Mouse (Mus musculus): ENCODE data around the gene Mum1. TPM values are rescaled to one million over a fixed set of nuclear protein-coding genes. Genes with fewer than 3 reads are reported as not detected.

Mum1 gene
- polyA plus RNA-seq, 1 experiment from 2014 or later, result 112 TPM

- peak overlapping the region; percentile 96 for H3K27ac ChIP-seq
- H3K9me3 ChIP-seq, result no peaks in the 10 kb centered on the region
- ATAC-seq (ENCODE audit: insufficient number of reproducible peaks, insufficient read depth, low FRiP score, low TSS enrichment, low read depth), result no peak; the same call in 1 of the 2 replicates
- no peaks in the 10 kb centered on the region for H3K27me3 ChIP-seq
- WGBS, result 1% methylated on average over 14 of the region's 14 CpGs
- peaks cover 25% of the 10 kb centered on the region for H3K36me3 ChIP-seq
- peaks cover 36% of the 10 kb centered on the region for H3K4me1 ChIP-seq (replicated peaks)
- peak overlapping the region; percentile 52 for H3K4me3 ChIP-seq (replicated peaks)
- H3K4me2 ChIP-seq, result peak overlapping the region; percentile 94
- peak overlapping the region; percentile 65 for H3K9ac ChIP-seq (replicated peaks)
Observed at GRCm38 (mm10) chr10:80261585-80261968, 35.3 kb downstream of the Mum1 start.

- no peak for ATAC-seq (ENCODE audit: insufficient number of reproducible peaks, insufficient read depth, low FRiP score, low TSS enrichment, low read depth)
- Histone ChIP-seq H3K9me3 (no peaks in the 10 kb centered on the region), H3K4me3 (replicated peaks) (peak overlapping the region; percentile 52), H3K9ac (replicated peaks) (no peak overlapping the region), H3K4me2 (peak overlapping the region; percentile 94), H3K4me1 (replicated peaks) (peaks cover 42% of the 10 kb centered on the region), H3K27me3 (no peaks in the 10 kb centered on the region), H3K27ac (peak overlapping the region; percentile 96), H3K36me3 (peaks cover 21% of the 10 kb centered on the region)
- whole genome bisulfite sequencing, result 77% methylated on average over 12 of the region's 12 CpGs
Observed at GRCm38 (mm10) chr10:80262169-80262568, 35.9 kb downstream of the Mum1 start.

DNA sequence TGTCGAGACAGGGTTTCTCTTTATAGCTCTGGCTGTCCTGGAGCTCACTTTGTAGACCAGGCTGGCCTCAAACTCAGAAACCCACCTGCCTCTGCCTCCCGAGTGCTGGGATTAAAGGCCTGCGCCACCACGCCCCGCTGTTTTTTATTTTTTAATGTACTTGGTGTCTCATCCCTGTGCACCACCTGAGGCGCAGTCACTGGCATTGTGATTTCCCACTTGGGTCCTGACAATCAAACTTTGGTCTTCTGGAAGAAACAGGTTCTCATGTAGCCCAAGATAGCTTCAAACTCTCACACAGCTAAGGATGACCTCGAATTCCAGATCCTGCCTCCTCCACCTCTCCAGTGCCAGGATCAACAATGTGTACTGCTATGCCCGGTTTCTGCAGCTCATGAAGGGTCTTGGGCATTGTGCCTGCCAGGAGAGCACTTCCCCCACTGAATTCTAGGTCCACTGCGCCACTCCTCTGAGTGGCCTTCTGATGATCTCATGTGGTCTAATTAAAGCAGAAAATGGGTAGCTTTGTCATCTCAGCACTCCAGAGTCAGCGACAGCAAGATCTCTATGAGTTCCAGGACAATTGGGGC lies 36.6 kb downstream of the Mum1 start:
- 92% methylated on average over 10 of the region's 10 CpGs for WGBS
- Histone ChIP-seq H3K9me3 (no peaks in the 10 kb centered on the region), H3K27ac (no peak overlapping the region), H3K4me1 (replicated peaks) (peaks cover 49% of the 10 kb centered on the region), H3K4me2 (no peak overlapping the region), H3K27me3 (no peaks in the 10 kb centered on the region), H3K4me3 (replicated peaks) (no peak overlapping the region), H3K9ac (replicated peaks) (no peak overlapping the region), H3K36me3 (peaks cover 23% of the 10 kb centered on the region)
- no peak for ATAC-seq (ENCODE audit: insufficient number of reproducible peaks, insufficient read depth, low FRiP score, low TSS enrichment, low read depth)

GRCm38 (mm10) chr10:80264341-80265148 lies 38.3 kb downstream of the Mum1 start:
- peak overlapping the region; percentile 93 for H3K4me3 ChIP-seq (replicated peaks)
- ATAC-seq (ENCODE audit: insufficient number of reproducible peaks, insufficient read depth, low FRiP score, low TSS enrichment, low read depth), result no peak
- no peaks in the 10 kb centered on the region for H3K9me3 ChIP-seq
- H3K9ac ChIP-seq (replicated peaks), result peak overlapping the region; percentile 97
- peaks cover 52% of the 10 kb centered on the region for H3K4me1 ChIP-seq (replicated peaks)
- WGBS, result 2% methylated on average over 80 of the region's 81 CpGs
- H3K27ac ChIP-seq, result peak overlapping the region; percentile 70
- H3K27me3 ChIP-seq, result no peaks in the 10 kb centered on the region
- peak overlapping the region; percentile 79 for H3K4me2 ChIP-seq
- H3K36me3 ChIP-seq, result peaks cover 21% of the 10 kb centered on the region

- no peaks in the 10 kb centered on the region for H3K27me3 ChIP-seq
- H3K4me2 ChIP-seq, result peak overlapping the region; percentile 79
- H3K27ac ChIP-seq, result peak overlapping the region; percentile 70
- H3K9me3 ChIP-seq, result no peaks in the 10 kb centered on the region
- H3K4me3 ChIP-seq (replicated peaks), result peak overlapping the region; percentile 93
- peaks cover 26% of the 10 kb centered on the region for H3K36me3 ChIP-seq
- peak overlapping the region; percentile 97 for H3K9ac ChIP-seq (replicated peaks)
- WGBS, result 1% methylated on average over 18 of the region's 18 CpGs
- peaks cover 47% of the 10 kb centered on the region for H3K4me1 ChIP-seq (replicated peaks)
- no peak for ATAC-seq (ENCODE audit: insufficient number of reproducible peaks, insufficient read depth, low FRiP score, low TSS enrichment, low read depth)
Observed at GRCm38 (mm10) chr10:80265149-80265486, 38.9 kb downstream of the Mum1 start.

DNA sequence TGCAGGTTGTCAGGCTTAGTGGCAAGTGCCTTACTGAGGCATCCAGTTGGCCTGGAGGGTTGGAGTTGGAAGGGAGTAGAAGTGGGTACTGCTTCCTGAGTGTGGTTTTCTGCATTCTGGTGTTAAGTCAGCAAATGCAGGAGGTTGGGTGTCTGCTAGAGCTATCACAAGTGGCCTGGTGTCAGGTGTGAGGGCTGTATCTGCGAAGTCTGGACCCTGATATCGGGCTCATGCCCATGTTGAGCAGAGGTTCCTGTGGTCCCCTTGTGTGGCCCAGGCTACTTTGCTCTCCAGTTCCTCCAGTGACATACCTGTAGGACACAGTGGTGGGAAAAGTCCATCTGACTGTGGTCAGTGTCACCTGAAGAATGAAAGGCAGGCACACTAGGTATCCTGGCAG lies 43.9 kb downstream of the Mum1 start:
- no peaks in the 10 kb centered on the region for H3K27me3 ChIP-seq
- ATAC-seq (ENCODE audit: insufficient number of reproducible peaks, insufficient read depth, low FRiP score, low TSS enrichment, low read depth), result no peak
- H3K27ac ChIP-seq, result no peak overlapping the region
- H3K4me1 ChIP-seq (replicated peaks), result peaks cover 43% of the 10 kb centered on the region
- no peak overlapping the region for H3K4me2 ChIP-seq
- H3K36me3 ChIP-seq, result peaks cover 70% of the 10 kb centered on the region
- H3K4me3 ChIP-seq (replicated peaks), result no peak overlapping the region
- WGBS, result 93% methylated on average over 2 of the region's 2 CpGs
- 0 out of 2 replicates have a peak overlapping the region, but pooled peaks have one; percentile 5 for H3K9ac ChIP-seq (replicated peaks)
- H3K9me3 ChIP-seq, result no peaks in the 10 kb centered on the region

- no peak for ATAC-seq (ENCODE audit: insufficient number of reproducible peaks, insufficient read depth, low FRiP score, low TSS enrichment, low read depth)
- H3K4me1 ChIP-seq (replicated peaks), result peaks cover 40% of the 10 kb centered on the region
- H3K9me3 ChIP-seq, result no peaks in the 10 kb centered on the region
- 86% methylated on average over 6 of the region's 6 CpGs for WGBS
- H3K27me3 ChIP-seq, result no peaks in the 10 kb centered on the region
- H3K27ac ChIP-seq, result no peak overlapping the region
- peaks cover 76% of the 10 kb centered on the region for H3K36me3 ChIP-seq
- H3K9ac ChIP-seq (replicated peaks), result peak overlapping the region; percentile 5; the same call in 1 of the 2 replicates
- H3K4me2 ChIP-seq, result no peak overlapping the region
- no peak overlapping the region for H3K4me3 ChIP-seq (replicated peaks)
Observed at GRCm38 (mm10) chr10:80270734-80271181, 44.5 kb downstream of the Mum1 start.

GRCm38 (mm10) chr10:80271186-80271843 lies 45.1 kb downstream of the Mum1 start:
- WGBS, result 88% methylated on average over 5 of the region's 5 CpGs
- Histone ChIP-seq H3K27me3 (no peaks in the 10 kb centered on the region), H3K9me3 (no peaks in the 10 kb centered on the region), H3K9ac (replicated peaks) (no peak overlapping the region), H3K27ac (no peak overlapping the region), H3K36me3 (peaks cover 82% of the 10 kb centered on the region), H3K4me2 (no peak overlapping the region), H3K4me1 (replicated peaks) (peaks cover 35% of the 10 kb centered on the region), H3K4me3 (replicated peaks) (no peak overlapping the region)
- ATAC-seq (ENCODE audit: insufficient number of reproducible peaks, insufficient read depth, low FRiP score, low TSS enrichment, low read depth), result no peak

- WGBS, result 88% methylated on average over 8 of the region's 8 CpGs
- Histone ChIP-seq H3K4me3 (replicated peaks) (no peak overlapping the region), H3K9ac (replicated peaks) (no peak overlapping the region), H3K27ac (no peak overlapping the region), H3K27me3 (no peaks in the 10 kb centered on the region), H3K9me3 (no peaks in the 10 kb centered on the region), H3K4me2 (no peak overlapping the region), H3K36me3 (peaks cover 89% of the 10 kb centered on the region), H3K4me1 (replicated peaks) (peaks cover 28% of the 10 kb centered on the region)
- ATAC-seq (ENCODE audit: insufficient number of reproducible peaks, insufficient read depth, low FRiP score, low TSS enrichment, low read depth), result no peak
Observed at GRCm38 (mm10) chr10:80271870-80272585, 45.8 kb downstream of the Mum1 start.

DNA sequence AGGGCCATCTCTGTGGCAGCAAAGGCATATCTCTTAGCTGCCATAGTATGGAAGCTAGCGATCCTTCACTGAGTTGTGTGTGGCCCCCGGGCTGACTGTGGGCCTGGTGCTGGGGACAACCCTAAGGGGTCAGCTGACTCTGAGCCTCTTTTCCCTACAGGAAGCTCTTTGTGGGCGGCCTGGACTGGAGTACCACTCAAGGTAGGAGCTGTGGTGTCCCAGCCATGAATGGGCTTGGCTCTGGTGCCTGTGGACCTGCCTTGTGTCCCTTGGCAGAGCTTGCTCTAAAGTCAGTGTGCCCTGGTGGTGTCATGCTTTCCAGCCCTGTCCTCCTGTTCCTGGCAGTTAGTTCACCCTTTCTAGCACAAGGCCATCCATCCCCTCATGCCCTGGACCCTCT lies 47.6 kb downstream of the Mum1 start:
- H3K4me1 ChIP-seq (replicated peaks), result peaks cover 11% of the 10 kb centered on the region
- no peak overlapping the region for H3K4me2 ChIP-seq
- no peak for ATAC-seq (ENCODE audit: insufficient number of reproducible peaks, insufficient read depth, low FRiP score, low TSS enrichment, low read depth)
- H3K27ac ChIP-seq, result no peak overlapping the region
- 89% methylated on average over 3 of the region's 3 CpGs for WGBS
- H3K9me3 ChIP-seq, result no peaks in the 10 kb centered on the region
- H3K36me3 ChIP-seq, result peaks cover 92% of the 10 kb centered on the region
- no peaks in the 10 kb centered on the region for H3K27me3 ChIP-seq
- no peak overlapping the region for H3K9ac ChIP-seq (replicated peaks)
- no peak overlapping the region for H3K4me3 ChIP-seq (replicated peaks)

- no peak overlapping the region for H3K9ac ChIP-seq (replicated peaks)
- ATAC-seq (ENCODE audit: insufficient number of reproducible peaks, insufficient read depth, low FRiP score, low TSS enrichment, low read depth), result no peak
- H3K36me3 ChIP-seq, result peaks cover 93% of the 10 kb centered on the region
- no peak overlapping the region for H3K4me2 ChIP-seq
- 85% methylated on average over 5 of the region's 5 CpGs for WGBS
- H3K9me3 ChIP-seq, result no peaks in the 10 kb centered on the region
- no peak overlapping the region for H3K4me3 ChIP-seq (replicated peaks)
- H3K27me3 ChIP-seq, result no peaks in the 10 kb centered on the region
- peaks cover 8% of the 10 kb centered on the region for H3K4me1 ChIP-seq (replicated peaks)
- no peak overlapping the region for H3K27ac ChIP-seq
Observed at GRCm38 (mm10) chr10:80276238-80276637, 50.0 kb downstream of the Mum1 start.
